Mouse (Mus musculus): ENCODE data around the gene Cirbp.
A peak's percentile ranks its signal among the peaks of the same experiment; 100 is the strongest.

DNA sequence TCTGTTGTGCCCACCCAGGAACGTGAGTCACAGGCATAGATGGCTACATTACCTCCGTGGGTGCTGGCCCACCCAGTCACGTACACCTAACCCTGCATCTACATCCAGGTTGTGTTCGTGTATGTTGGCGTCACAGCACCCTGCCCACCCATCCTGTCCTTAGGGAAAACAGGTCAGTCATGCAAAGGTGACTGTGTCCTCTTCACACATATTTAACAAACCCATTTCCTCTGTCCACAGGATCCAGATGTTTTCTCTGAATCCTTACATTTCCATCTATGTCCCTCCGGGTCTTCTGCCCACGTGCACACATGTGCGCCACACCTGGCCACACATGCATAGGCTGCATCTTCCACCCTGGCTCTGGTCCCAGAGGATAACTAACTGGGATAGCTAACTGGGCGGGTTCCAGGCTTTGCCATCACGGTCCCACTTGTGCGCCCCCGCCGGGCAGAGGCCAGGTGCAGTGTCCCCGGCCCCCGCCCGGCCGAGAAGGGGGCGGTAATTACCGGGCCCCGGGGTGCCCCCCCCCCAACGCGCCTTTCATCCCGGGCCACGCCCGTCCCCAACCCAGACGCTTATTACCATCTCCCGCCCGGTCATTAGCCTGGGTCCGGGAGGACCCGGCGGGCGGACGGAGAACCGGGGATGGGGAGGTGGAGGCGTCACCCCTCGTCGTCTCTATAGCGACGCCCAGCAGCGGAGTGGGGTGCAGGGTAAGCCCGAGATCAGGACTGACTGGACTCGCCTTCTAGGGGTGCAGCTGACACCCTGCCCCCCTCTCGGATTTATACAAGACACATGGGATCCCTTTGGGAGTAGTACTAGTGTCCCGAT is 1.4 kb upstream of the Cirbp start:
- no peak for TF ChIP-seq CTCF (IDR thresholded peaks at IDR 0.05; ENCODE audit: control insufficient read depth, insufficient read depth, insufficient read length)
- TF ChIP-seq USF1 (IDR thresholded peaks at IDR 0.05; ENCODE audit: low read depth) = no peak
- TF ChIP-seq MAX (IDR thresholded peaks at IDR 0.05) = peak; percentile 84
- no peak for TF ChIP-seq MYOG (IDR thresholded peaks at IDR 0.05; ENCODE audit: control insufficient read depth, extremely low read depth, insufficient read length)
- TF ChIP-seq CEBPB (IDR thresholded peaks at IDR 0.05; ENCODE audit: low read depth) = no peak
- TF ChIP-seq MYOD1 (IDR thresholded peaks at IDR 0.05; ENCODE audit: control insufficient read depth, insufficient read length, low read depth) = no peak
